Mouse (Mus musculus): ENCODE data around the gene Pik3r3. TPM values are rescaled to one million over a fixed set of nuclear protein-coding genes. Genes with fewer than 3 reads are reported as not detected.

The Pik3r3 gene
- polyA plus RNA-seq (2014; fragmentation: Nextera tagmentation; extraction: Ambion mirVana): 14.6 and 16.7 TPM in 2 replicates

DNA sequence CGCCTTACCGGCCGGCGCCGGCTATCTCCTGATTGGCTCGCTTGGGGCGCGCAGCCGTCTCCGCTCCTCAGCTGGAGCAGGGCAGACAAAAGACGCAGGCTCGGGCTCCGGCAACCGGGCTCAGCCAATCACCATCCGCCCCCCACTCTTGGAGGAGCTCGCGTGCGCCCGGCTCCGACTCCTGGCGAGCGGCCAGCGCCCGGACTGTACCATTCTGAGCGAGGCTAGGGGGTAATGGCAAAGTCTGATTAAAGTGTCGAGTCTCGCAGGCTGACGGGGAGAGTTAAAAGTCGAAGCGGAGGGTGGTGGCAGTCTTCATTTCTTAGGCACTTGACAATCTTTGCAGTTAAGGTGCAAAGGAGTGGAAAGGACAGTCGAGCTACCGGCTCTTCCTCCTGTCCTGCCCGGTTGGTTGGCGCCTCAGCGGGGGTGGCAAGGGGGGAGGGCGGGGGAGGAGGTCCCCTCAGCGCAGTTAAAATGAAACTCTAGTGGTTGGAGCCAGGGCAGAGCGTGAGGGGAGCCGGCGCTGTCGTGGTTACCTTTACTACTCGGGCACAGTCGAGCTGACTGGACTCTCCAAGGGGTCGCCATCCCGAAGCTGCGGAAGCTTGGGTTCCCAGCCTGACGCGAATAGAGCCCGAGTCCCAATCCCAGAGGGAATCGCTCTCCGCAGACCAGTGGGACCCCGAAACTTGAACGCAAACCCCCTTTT is at the start of gene Pik3r3:
Gene Pik3r3 (plus strand): TSS at position 479 of the 712 bp plus-strand sequence.
- H3K4me2 ChIP-seq (ENCODE audit: low read length): peak within 1 kb of the TSS; percentile 76
- H3K4me1 ChIP-seq (ENCODE audit: control insufficient read depth in 2 of 2, insufficient read depth in 2 of 2, low read length in 2 of 2): peaks cover 3 to 17% of the 10 kb centered on the region in 2 experiments; a peak in 3 of 4 replicates
- H3K9me3 ChIP-seq (ENCODE audit: control insufficient read depth, low read length): no peaks in the 10 kb centered on the region
- under 1% methylated on average over 53 of the region's 53 CpGs for WGBS
- peak within 1 kb of the TSS; percentile 100 for H3K27ac ChIP-seq (replicated peaks in 1 of 2; ENCODE audit: control insufficient read depth in 1 of 2, insufficient read depth in 1 of 2, low read depth in 2 of 2, low read length in 2 of 2)
- no peaks in the 10 kb centered on the region for H3K36me3 ChIP-seq (ENCODE audit: control insufficient read depth, insufficient read depth, low read length)
- H3K9ac ChIP-seq (ENCODE audit: low read length): peak within 1 kb of the TSS; percentile 97
- H3K27me3 ChIP-seq (ENCODE audit: control insufficient read depth, insufficient read depth, low read length): no peaks in the 10 kb centered on the region
- ATAC-seq (ENCODE audit: insufficient number of reproducible peaks, insufficient read depth, low FRiP score, low read depth): peak; percentile 100
- peak within 1 kb of the TSS; percentile 73 to 97 for H3K4me3 ChIP-seq (ENCODE audit: control insufficient read depth in 1 of 2, insufficient read depth in 1 of 2, low read depth in 1 of 2, low read length in 2 of 2)

DNA sequence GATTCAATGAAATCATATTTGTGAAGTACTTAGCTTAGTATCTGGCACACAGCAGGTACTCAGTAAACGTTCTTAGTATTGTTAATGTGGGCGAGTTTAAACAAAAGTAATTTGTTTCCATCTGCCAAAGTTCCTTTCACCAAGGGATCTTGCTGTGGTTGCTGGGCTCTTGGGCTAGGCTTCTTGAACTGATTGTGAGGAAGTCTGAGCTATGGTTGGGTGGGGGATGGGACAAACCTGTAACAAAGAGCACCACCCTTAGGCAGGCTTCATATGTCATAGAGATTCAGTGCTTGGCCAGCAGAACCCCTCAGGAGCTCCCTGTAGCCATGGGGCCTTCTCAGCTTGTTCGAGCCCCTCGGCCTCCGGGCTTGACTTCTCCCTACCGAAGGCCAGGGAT is 48.3 kb upstream of the Pik3r3 start, which contains the start of the genes 1700042G07Rik and Gm49337:
Gene 1700042G07Rik (plus strand): TSS at position 301 of the 400 bp plus-strand sequence.
Gene Gm49337 (plus strand): TSS at position 313 of the 400 bp plus-strand sequence.
- peak within 1 kb of the TSS; percentile 91 to 92 for H3K27ac ChIP-seq (replicated peaks in 1 of 2; ENCODE audit: control insufficient read depth in 1 of 2, insufficient read depth in 1 of 2, low read depth in 2 of 2, low read length in 2 of 2)
- no peaks in the 10 kb centered on the region for H3K27me3 ChIP-seq (ENCODE audit: control insufficient read depth, insufficient read depth, low read length)
- H3K9me3 ChIP-seq (ENCODE audit: control insufficient read depth, low read length): no peaks in the 10 kb centered on the region
- H3K36me3 ChIP-seq (ENCODE audit: control insufficient read depth, insufficient read depth, low read length): no peaks in the 10 kb centered on the region
- ATAC-seq (ENCODE audit: insufficient number of reproducible peaks, insufficient read depth, low FRiP score, low read depth): no peak
- 94% methylated on average over 6 of the region's 6 CpGs for WGBS
- H3K4me1 ChIP-seq (ENCODE audit: control insufficient read depth in 2 of 2, insufficient read depth in 2 of 2, low read length in 2 of 2): peaks cover 30 to 35% of the 10 kb centered on the region in 2 experiments
- H3K9ac ChIP-seq (ENCODE audit: low read length): peak within 1 kb of the TSS; percentile 18; the same call in 1 of the 2 replicates
- no peak within 1 kb of the TSS for H3K4me3 ChIP-seq (ENCODE audit: control insufficient read depth in 1 of 2, insufficient read depth in 1 of 2, low read depth in 1 of 2, low read length in 2 of 2)
- H3K4me2 ChIP-seq (ENCODE audit: low read length): no peak within 1 kb of the TSS

DNA sequence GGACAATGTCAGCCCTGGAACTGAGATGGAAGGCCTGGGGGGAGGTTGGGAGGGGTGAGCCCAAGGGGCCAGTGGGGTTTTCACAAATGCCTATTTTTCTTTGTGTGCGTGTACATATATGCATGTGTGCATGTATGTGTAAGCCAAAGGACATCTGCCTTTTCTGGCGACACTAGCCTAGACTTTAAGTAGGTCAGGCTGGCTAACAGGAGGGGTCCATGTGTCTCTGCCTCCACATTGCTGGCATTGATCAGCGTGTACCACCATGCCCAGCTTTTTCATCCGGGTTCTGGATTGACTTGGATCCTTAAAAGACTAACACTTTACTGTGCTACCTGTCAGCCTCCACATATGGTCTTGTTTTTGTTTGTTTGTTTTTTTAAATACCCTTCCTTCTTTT is 47.7 kb upstream of the Pik3r3 start:
- H3K9me3 ChIP-seq (ENCODE audit: control insufficient read depth, low read length): no peaks in the 10 kb centered on the region
- H3K9ac ChIP-seq (ENCODE audit: low read length): no peak overlapping the region
- peak overlapping the region in 1 of 2 experiments; percentile 91; a peak in 2 of 4 replicates for H3K27ac ChIP-seq (replicated peaks in 1 of 2; ENCODE audit: control insufficient read depth in 1 of 2, insufficient read depth in 1 of 2, low read depth in 2 of 2, low read length in 2 of 2)
- H3K4me3 ChIP-seq (ENCODE audit: control insufficient read depth in 1 of 2, insufficient read depth in 1 of 2, low read depth in 1 of 2, low read length in 2 of 2): no peak overlapping the region
- H3K36me3 ChIP-seq (ENCODE audit: control insufficient read depth, insufficient read depth, low read length): no peaks in the 10 kb centered on the region
- H3K4me1 ChIP-seq (ENCODE audit: control insufficient read depth in 2 of 2, insufficient read depth in 2 of 2, low read length in 2 of 2): peaks cover 30 to 35% of the 10 kb centered on the region in 2 experiments
- ATAC-seq (ENCODE audit: insufficient number of reproducible peaks, insufficient read depth, low FRiP score, low read depth): no peak
- H3K27me3 ChIP-seq (ENCODE audit: control insufficient read depth, insufficient read depth, low read length): no peaks in the 10 kb centered on the region
- no peak overlapping the region for H3K4me2 ChIP-seq (ENCODE audit: low read length)
- WGBS: 85% methylated on average over 4 of the region's 4 CpGs

DNA sequence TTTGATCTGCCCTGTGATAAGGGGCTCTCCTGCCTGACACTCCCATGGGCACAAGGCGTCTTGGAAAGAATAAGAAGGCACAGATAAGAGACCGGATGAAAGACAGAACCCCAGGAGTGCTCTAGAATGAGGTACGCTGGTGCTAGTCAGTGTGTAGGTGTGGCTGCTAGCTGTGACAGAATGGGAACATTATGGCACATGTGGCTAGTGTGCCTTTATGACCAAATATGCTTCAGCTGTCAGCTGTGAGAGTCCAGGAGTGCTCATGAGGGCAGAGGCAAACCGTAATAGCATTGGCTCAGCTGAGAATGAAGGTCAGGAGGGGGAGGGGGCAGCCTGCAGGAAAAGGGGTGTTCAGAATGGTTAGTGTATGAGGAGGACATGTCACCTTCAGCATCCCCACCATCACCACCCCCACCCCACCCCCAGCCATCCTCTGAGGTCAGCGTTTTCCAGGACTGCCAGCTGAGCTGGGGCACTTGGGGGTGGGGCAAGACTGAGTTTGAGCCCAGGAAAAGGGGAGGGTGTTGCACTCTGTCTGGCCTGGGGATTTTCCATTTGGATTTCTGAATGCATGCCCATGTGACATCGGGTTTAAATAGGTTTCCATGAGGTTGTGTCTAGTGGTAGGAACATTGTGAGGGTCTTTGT is 46.8 kb upstream of the Pik3r3 start:
- H3K4me1 ChIP-seq (ENCODE audit: control insufficient read depth in 2 of 2, insufficient read depth in 2 of 2, low read length in 2 of 2): peaks cover 30 to 35% of the 10 kb centered on the region in 2 experiments
- H3K9ac ChIP-seq (ENCODE audit: low read length): peak overlapping the region; percentile 66
- no peaks in the 10 kb centered on the region for H3K9me3 ChIP-seq (ENCODE audit: control insufficient read depth, low read length)
- 10% methylated on average over 6 of the region's 6 CpGs for WGBS
- H3K4me3 ChIP-seq (ENCODE audit: control insufficient read depth in 1 of 2, insufficient read depth in 1 of 2, low read depth in 1 of 2, low read length in 2 of 2): no peak overlapping the region
- H3K36me3 ChIP-seq (ENCODE audit: control insufficient read depth, insufficient read depth, low read length): no peaks in the 10 kb centered on the region
- peak; percentile 42 for ATAC-seq (ENCODE audit: insufficient number of reproducible peaks, insufficient read depth, low FRiP score, low read depth)
- no peaks in the 10 kb centered on the region for H3K27me3 ChIP-seq (ENCODE audit: control insufficient read depth, insufficient read depth, low read length)
- H3K4me2 ChIP-seq (ENCODE audit: low read length): no peak overlapping the region
- peak overlapping the region; percentile 91 to 92 for H3K27ac ChIP-seq (replicated peaks in 1 of 2; ENCODE audit: control insufficient read depth in 1 of 2, insufficient read depth in 1 of 2, low read depth in 2 of 2, low read length in 2 of 2)

DNA sequence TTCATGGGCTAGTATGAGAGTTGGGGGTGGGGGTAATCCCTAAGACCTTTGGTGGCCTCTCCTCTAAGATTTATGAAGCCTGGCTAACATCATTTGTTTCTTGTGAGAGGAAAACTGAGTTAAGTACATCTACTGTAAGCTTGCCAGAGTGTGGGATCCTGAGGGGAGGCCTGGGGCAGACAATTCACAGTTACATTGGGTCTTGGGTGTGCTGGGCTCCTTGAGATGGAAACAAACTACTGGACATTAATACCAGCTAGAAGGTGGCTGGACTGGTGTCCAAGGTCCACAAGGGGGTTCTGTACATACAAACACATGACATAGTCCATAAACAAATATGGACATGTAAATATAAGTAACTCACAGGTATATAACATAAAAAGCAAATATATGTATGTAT is 46.3 kb upstream of the Pik3r3 start:
- no peaks in the 10 kb centered on the region for H3K36me3 ChIP-seq (ENCODE audit: control insufficient read depth, insufficient read depth, low read length)
- H3K4me2 ChIP-seq (ENCODE audit: low read length): peak overlapping the region; percentile 61
- H3K9ac ChIP-seq (ENCODE audit: low read length): peak overlapping the region; percentile 66
- peak overlapping the region; percentile 91 to 92 for H3K27ac ChIP-seq (replicated peaks in 1 of 2; ENCODE audit: control insufficient read depth in 1 of 2, insufficient read depth in 1 of 2, low read depth in 2 of 2, low read length in 2 of 2)
- H3K4me1 ChIP-seq (ENCODE audit: control insufficient read depth in 2 of 2, insufficient read depth in 2 of 2, low read length in 2 of 2): peaks cover 30 to 35% of the 10 kb centered on the region in 2 experiments
- H3K27me3 ChIP-seq (ENCODE audit: control insufficient read depth, insufficient read depth, low read length): no peaks in the 10 kb centered on the region
- no peak for ATAC-seq (ENCODE audit: insufficient number of reproducible peaks, insufficient read depth, low FRiP score, low read depth)
- H3K9me3 ChIP-seq (ENCODE audit: control insufficient read depth, low read length): no peaks in the 10 kb centered on the region
- no peak overlapping the region for H3K4me3 ChIP-seq (ENCODE audit: control insufficient read depth in 1 of 2, insufficient read depth in 1 of 2, low read depth in 1 of 2, low read length in 2 of 2)

DNA sequence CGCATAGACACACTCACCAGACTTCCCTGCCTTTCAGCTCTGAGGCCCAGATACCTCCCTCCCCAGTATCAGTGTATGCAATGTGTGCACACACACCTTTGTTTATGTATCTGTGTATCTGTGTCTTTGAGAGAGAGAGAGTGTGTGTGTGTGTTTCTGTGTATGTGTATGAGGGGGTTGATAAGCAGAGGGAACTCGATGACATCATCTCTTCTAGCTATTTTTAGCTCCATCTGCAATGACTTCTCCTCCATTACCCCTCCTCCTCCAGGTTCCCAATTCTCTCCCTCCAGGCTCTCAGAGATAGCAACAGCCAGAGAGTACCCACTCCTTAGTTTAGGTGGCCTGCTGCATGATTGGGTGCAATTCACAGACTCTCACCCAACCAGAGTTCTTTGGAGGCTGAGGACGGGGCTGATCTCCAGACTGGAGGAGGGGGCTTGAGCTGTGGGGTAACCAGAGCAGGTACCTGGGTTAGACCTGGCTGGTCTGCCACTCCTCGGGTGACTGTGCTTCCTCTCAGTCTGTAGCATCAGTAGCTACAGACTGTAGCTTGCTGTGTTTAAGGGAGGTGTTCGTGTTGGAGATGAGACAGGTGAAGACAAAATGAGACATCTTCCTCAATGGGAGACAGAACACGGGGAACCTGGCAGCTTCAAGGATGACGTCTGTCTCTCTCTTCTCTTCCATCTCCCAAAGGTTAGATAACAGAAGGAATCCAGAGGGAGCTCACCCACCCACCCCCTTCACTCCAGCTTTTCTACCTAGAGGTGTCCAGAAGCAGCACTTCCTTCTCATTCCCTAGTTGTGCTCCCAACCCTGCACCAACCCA is 45.5 kb upstream of the Pik3r3 start:
- no peaks in the 10 kb centered on the region for H3K36me3 ChIP-seq (ENCODE audit: control insufficient read depth, insufficient read depth, low read length)
- peak overlapping the region; percentile 66 for H3K9ac ChIP-seq (ENCODE audit: low read length)
- H3K9me3 ChIP-seq (ENCODE audit: control insufficient read depth, low read length): no peaks in the 10 kb centered on the region
- H3K4me3 ChIP-seq (ENCODE audit: control insufficient read depth in 1 of 2, insufficient read depth in 1 of 2, low read depth in 1 of 2, low read length in 2 of 2): peak overlapping the region in 1 of 2 experiments; percentile 16; a peak in 1 of 4 replicates
- 28% methylated on average over 7 of the region's 7 CpGs for WGBS
- ATAC-seq (ENCODE audit: insufficient number of reproducible peaks, insufficient read depth, low FRiP score, low read depth): peak; percentile 45; the same call in 1 of the 2 replicates
- peak overlapping the region; percentile 78 to 91 for H3K27ac ChIP-seq (replicated peaks in 1 of 2; ENCODE audit: control insufficient read depth in 1 of 2, insufficient read depth in 1 of 2, low read depth in 2 of 2, low read length in 2 of 2)
- peak overlapping the region; percentile 61 for H3K4me2 ChIP-seq (ENCODE audit: low read length)
- H3K27me3 ChIP-seq (ENCODE audit: control insufficient read depth, insufficient read depth, low read length): no peaks in the 10 kb centered on the region
- H3K4me1 ChIP-seq (ENCODE audit: control insufficient read depth in 2 of 2, insufficient read depth in 2 of 2, low read length in 2 of 2): peaks cover 30 to 35% of the 10 kb centered on the region in 2 experiments

DNA sequence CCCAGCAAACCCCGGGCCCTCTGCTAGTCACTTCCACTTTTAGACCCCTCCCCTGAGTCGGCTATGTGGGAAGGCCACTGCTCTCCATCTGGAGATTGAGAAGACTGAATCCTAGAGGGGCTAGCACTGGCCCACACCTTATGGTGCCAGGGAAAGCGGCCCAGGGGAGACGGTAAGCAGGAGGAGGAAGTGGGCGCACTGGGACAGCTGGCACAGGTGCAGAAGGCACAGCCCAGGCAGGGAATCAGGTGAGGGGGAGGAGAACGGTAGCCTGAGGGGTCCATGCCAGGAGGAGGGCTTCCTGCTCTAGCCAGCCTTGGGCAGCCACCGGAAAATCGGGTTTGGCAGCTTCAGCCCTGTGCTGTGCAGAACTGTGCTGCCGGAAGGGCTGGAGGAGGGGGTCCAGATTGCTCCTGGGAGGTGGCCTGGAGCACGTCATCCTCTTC is 44.9 kb upstream of the Pik3r3 start:
- Histone ChIP-seq H3K36me3 (ENCODE audit: control insufficient read depth, insufficient read depth, low read length) (no peaks in the 10 kb centered on the region), H3K27me3 (ENCODE audit: control insufficient read depth, insufficient read depth, low read length) (no peaks in the 10 kb centered on the region), H3K9me3 (ENCODE audit: control insufficient read depth, low read length) (no peaks in the 10 kb centered on the region), H3K4me1 (ENCODE audit: control insufficient read depth in 2 of 2, insufficient read depth in 2 of 2, low read length in 2 of 2) (peaks cover 30 to 35% of the 10 kb centered on the region in 2 experiments), H3K9ac (ENCODE audit: low read length) (peak overlapping the region; percentile 66), H3K4me2 (ENCODE audit: low read length) (peak overlapping the region; percentile 61), H3K27ac (replicated peaks in 1 of 2; ENCODE audit: control insufficient read depth in 1 of 2, insufficient read depth in 1 of 2, low read depth in 2 of 2, low read length in 2 of 2) (peak overlapping the region; percentile 76 to 91), H3K4me3 (ENCODE audit: control insufficient read depth in 1 of 2, insufficient read depth in 1 of 2, low read depth in 1 of 2, low read length in 2 of 2) (peak overlapping the region; percentile 7 to 16; a peak in 1 of 4 replicates)
- ATAC-seq (ENCODE audit: insufficient number of reproducible peaks, insufficient read depth, low FRiP score, low read depth): peak; percentile 65
- 12% methylated on average over 10 of the region's 10 CpGs for WGBS

All from heart, embryonic 14.5 days (tissue).